In the genomic region with DNA sequence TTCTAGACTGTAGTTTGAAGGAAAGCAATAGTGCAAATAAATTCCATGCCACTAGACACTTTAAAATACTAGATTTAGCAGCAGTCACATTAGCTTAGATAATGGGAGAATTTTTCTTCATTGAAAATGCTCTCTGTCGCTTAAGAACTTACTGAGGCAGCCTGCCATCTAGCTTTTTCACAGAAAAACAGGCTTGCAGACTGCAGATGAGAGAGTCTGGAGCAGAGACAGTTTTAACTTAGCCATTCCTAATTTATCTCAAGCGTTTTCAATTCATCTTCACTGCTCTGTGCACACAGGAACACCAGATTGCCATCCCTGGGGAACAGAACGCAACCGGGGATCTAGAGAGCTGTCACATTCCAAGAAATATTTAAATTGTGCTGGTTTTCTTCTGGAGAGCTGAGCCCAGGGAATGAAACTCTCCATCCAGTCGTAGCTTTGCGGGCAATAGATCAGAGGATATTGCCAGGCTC, we compare ENCODE assay signal across 10 mouse cellular contexts. TPM values are rescaled to one million over a fixed set of nuclear protein-coding genes. Genes with fewer than 3 reads are reported as not detected.
DNase-seq lines count a peak whose midpoint lies in the region; ATAC-seq lines count a peak whose summit lies in the region.
"Had no signal": no experiment of that assay in that cellular context is flagged by ENCODE, and none has a peak within 500 bp of the region (broad histone marks: within the 10 kb centered on the region; RNA-seq: fewer than 3 reads in every experiment).

A gene (plus strand): TSS at position 51 of the 476 bp plus-strand sequence.

- no peaks in the 10 kb centered on the region for H3K9me3 ChIP-seq in forebrain, embryonic 14.5 days (replicated peaks; ENCODE audit: control insufficient read depth, low read length)
- H3K9me3 ChIP-seq in neural tube, embryonic 13.5 days, result no peaks in the 10 kb centered on the region

- 0 out of 2 replicates have a peak, but pooled peaks have one; percentile 40 for ATAC-seq in cerebellum, adult (ENCODE audit: insufficient number of reproducible peaks, low FRiP score, low TSS enrichment)
- peak; percentile 75; the same call in 1 of the 2 replicates for ATAC-seq in forebrain, embryonic 14.5 days
- peak; percentile 71 for ATAC-seq in neural tube, embryonic 13.5 days (ENCODE audit: low read depth)
- no peak for ATAC-seq in megakaryocyte, adult 5-6 weeks (ENCODE audit: poor library complexity, severe bottlenecking)

- H3K4me1 ChIP-seq in forebrain, embryonic 14.5 days (ENCODE audit: control insufficient read depth, insufficient read depth, low read length), result no peaks in the 10 kb centered on the region
- H3K4me1 ChIP-seq in neural tube, embryonic 13.5 days (replicated peaks), result 0 out of 2 replicates have a peak, but pooled peaks cover 6% of the 10 kb centered on the region

- no peak within 1 kb of the TSS for H3K4me3 ChIP-seq in forebrain, embryonic 14.5 days (ENCODE audit: low read depth, low read length)
- H3K4me3 ChIP-seq in neural tube, embryonic 13.5 days, result peak within 1 kb of the TSS; percentile 23

- no peak within 1 kb of the TSS for H3K27ac ChIP-seq in forebrain, embryonic 14.5 days (ENCODE audit: low read depth, low read length)
- peak within 1 kb of the TSS; percentile 64 for H3K27ac ChIP-seq in neural tube, embryonic 13.5 days (replicated peaks)

- H3K9ac ChIP-seq in forebrain, embryonic 14.5 days (ENCODE audit: low read length), result no peak within 1 kb of the TSS
- H3K9ac ChIP-seq in neural tube, embryonic 13.5 days, result peak within 1 kb of the TSS; percentile 44

- DNase-seq in cerebellum, postnatal 36 days, result no peak
- peak; percentile 79 for DNase-seq in forebrain, embryonic 14.5 days (ENCODE audit: low spot score)
- DNase-seq in layer of hippocampus, adult 8-10 months (ENCODE audit: low spot score in 2 of 2), result peak; percentile 52 to 57
- DNase-seq in thymus, adult 18-20 months, result no peak
- DNase-seq in liver, result no peak
- DNase-seq: heart, adult 18-20 months had no signal

- H3K4me2 ChIP-seq in forebrain, embryonic 14.5 days (ENCODE audit: low read length), result peak within 1 kb of the TSS; percentile 1; the same call in 1 of the 2 replicates
- H3K4me2 ChIP-seq in neural tube, embryonic 13.5 days, result peak within 1 kb of the TSS; percentile 38

- H3K27me3 ChIP-seq in forebrain, embryonic 14.5 days (replicated peaks; ENCODE audit: control insufficient read depth, insufficient read depth, low read length), result no peaks in the 10 kb centered on the region
- no peaks in the 10 kb centered on the region for H3K27me3 ChIP-seq in neural tube, embryonic 13.5 days

- WGBS in forebrain, embryonic 14.5 days, result 53% methylated on average over 6 of the region's 6 CpGs
- 34% methylated on average over 6 of the region's 6 CpGs for WGBS in neural tube, embryonic 13.5 days

- no peaks in the 10 kb centered on the region for H3K36me3 ChIP-seq in forebrain, embryonic 14.5 days (ENCODE audit: control insufficient read depth, insufficient read depth, low read length)
- no peaks in the 10 kb centered on the region for H3K36me3 ChIP-seq in neural tube, embryonic 13.5 days

RNA-seq across cellular contexts. Expression of the gene that starts here (rescaled TPM):
- 15.2 and 22.6 TPM in 2 replicates for polyA plus RNA-seq in forebrain, embryonic 14.5 days (2014; fragmentation: Nextera tagmentation; extraction: Ambion mirVana)
- 10 to 100 TPM; 19.6 to 25.3 (median 23.2) TPM for total RNA-seq in layer of hippocampus, adult 8-10 months (2022)
- 23.0 and 27.4 TPM in 2 replicates for polyA plus RNA-seq in neural tube, embryonic 13.5 days (2015; fragmentation: Nextera tagmentation; extraction: Ambion mirVana)
- total RNA-seq in megakaryocyte, adult 5-6 weeks (2015), result not detected in 2 replicates
- total RNA-seq in megakaryocyte, adult 5-6 weeks (2017), result not detected in 2 replicates
- total RNA-seq: heart, adult 18-20 months; liver, adult 2 months had no signal
- polyA plus RNA-seq: liver, adult 2 months had no signal

Comparison
In these comparisons a context has a peak if more than half of its experiments do, and no peak if none do; other contexts are left out.
1. RNA of the gene that starts here (total RNA-seq): 19.6 to 25.3 TPM in layer of hippocampus, adult 8-10 months; not detected in megakaryocyte, adult 5-6 weeks; every median in the first group is over 10 times any median in the second.
2. DNase-seq: peak in forebrain, embryonic 14.5 days (single experiment) and layer of hippocampus, adult 8-10 months (2 of 2); none in cerebellum, postnatal 36 days (0 of 2), thymus, adult 18-20 months (0 of 2) and liver (single experiment).